Mouse (Mus musculus) midbrain, postnatal 0 days (tissue): ENCODE measurements around the gene Nkx2-3. TPM values are rescaled to one million over a fixed set of nuclear protein-coding genes. Genes with fewer than 3 reads are reported as not detected.

Source experiments
- ATAC-seq: fragments of 200-750 bp; cut with Nextera tagmentation; 2 replicates; pipeline ENCODE4 v1.8.0; 2017; ENCODE audit warnings: moderate number of reproducible peaks, mild to moderate bottlenecking, moderate TSS enrichment, moderate library complexity; ENCODE audit not compliant: low FRiP score
- DNase-seq: peaks from one replicate; pipeline ENCODE4 v3.0.0-alpha.2; 2015; ENCODE audit warnings: low spot score
- H3K27ac ChIP-seq: fragments of 300-500 bp; sonication (generic); 2 replicates; pipeline ENCODE4 v1.5.1; 2014; ENCODE audit warnings: low read depth, mild to moderate bottlenecking, low read length, mixed read lengths
- H3K27me3 ChIP-seq: fragments of 300-500 bp; sonication (generic); 2 replicates; pipeline ENCODE4 v1.6.1; 2014; ENCODE audit warnings: low read length, control low read depth, mixed read lengths; ENCODE audit not compliant: insufficient read depth
- H3K36me3 ChIP-seq: fragments of 300-500 bp; sonication (generic); 2 replicates; pipeline ENCODE4 v1.6.1; 2014; ENCODE audit warnings: low read length, control low read depth, mixed read lengths; ENCODE audit not compliant: insufficient read depth
- H3K4me1 ChIP-seq: fragments of 300-500 bp; sonication (generic); 2 replicates; pipeline ENCODE4 v1.6.1; 2014; ENCODE audit warnings: mild to moderate bottlenecking, control low read depth, antibody characterized with exemption, low read length, mixed read lengths; ENCODE audit not compliant: insufficient read depth
- H3K4me2 ChIP-seq: fragments of 300-500 bp; sonication (generic); 2 replicates; pipeline ENCODE4 v1.6.1; 2014; ENCODE audit warnings: low read depth, mild to moderate bottlenecking, low read length, mixed read lengths; ENCODE audit not compliant: poor library complexity, severe bottlenecking
- H3K4me3 ChIP-seq: fragments of 300-500 bp; sonication (generic); 2 replicates; pipeline ENCODE4 v1.5.1; 2014; ENCODE audit warnings: low read depth, mild to moderate bottlenecking, low read length, moderate library complexity
- H3K9ac ChIP-seq: fragments of 300-500 bp; sonication (generic); replicated peaks from 2 replicates; pipeline ENCODE4 v1.6.1; 2014; ENCODE audit warnings: mild to moderate bottlenecking, low read length, moderate library complexity, mixed read lengths; ENCODE audit not compliant: poor library complexity, severe bottlenecking
- H3K9me3 ChIP-seq: fragments of 300-500 bp; sonication (generic); 2 replicates; pipeline ENCODE4 v1.6.1; 2016; ENCODE audit warnings: low read length, control low read depth
- CTCF ChIP-seq: IDR thresholded peaks from 2 replicates; pipeline ENCODE4 v1.5.1; 2016; ENCODE audit warnings: antibody characterized with exemption, mild to moderate bottlenecking
- WGBS: fragments of 180-500 bp; shearing (Covaris S2); extraction: QIAGEN DNeasy Blood & Tissue Kit; methylation state at CpG from one replicate; pipeline ENCODE4 v1.1.7; 2014; 5-methylcytosine and 5-hydroxymethylcytosine counted together
- polyA plus RNA-seq: library from polyadenylated mRNA; unstranded; fragments of >200 nt; fragmentation: Nextera tagmentation; extraction: Ambion mirVana; gene quantifications from 2 replicates; pipeline ENCODE4 v1.2.1, GENCODE M21; 2015
- total RNA-seq: library from RNA; depleted of rRNA; stranded (reverse); fragments of >200 nt; gene quantifications from 2 replicates; pipeline ENCODE4 v1.2.3, GENCODE M21; 2014

Nkx2-3 gene
- total and polyA plus RNA-seq, 2 experiments from 2014 or later, result 0.05 TPM; not detected in 1

DNA sequence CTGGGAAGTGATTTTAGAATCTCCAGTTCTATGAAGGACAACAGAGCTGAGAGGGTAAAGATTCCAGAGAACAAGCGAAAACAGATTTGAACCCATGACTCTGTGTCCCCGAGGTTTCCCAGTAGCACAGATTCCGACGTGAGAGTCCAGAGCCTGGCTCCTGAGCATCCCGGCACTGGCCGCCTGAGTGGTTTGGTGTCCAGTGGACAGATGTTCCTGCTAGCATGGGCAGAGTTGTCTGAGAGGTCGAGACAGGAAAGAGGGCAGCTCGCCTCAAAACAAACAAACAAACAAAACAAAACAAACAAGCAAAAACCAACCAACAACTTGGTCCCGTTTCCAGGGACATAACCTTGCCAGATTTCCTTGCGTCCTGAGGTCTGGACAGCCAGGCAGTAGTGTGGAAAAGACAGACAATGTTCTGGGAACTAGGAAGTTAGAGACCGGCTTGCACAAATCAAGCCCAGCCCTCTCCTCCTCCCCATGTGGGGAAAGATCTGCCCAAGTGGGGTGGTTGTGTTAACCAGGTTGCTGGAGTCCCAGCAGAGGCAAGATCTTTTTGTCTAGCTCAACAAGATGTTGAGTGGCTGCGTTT, 10.0 kb upstream of the Nkx2-3 start:
- ATAC-seq, result no peak
- Histone ChIP-seq H3K4me3 (no peak overlapping the region), H3K4me1 (no peaks in the 10 kb centered on the region), H3K9ac (no peak overlapping the region), H3K36me3 (no peaks in the 10 kb centered on the region), H3K4me2 (no peak overlapping the region), H3K27ac (no peak overlapping the region), H3K9me3 (no peaks in the 10 kb centered on the region), H3K27me3 (peaks cover 93% of the 10 kb centered on the region)
- no peak for TF ChIP-seq CTCF
- no peak for DNase-seq
- 3% methylated on average over 12 of the region's 12 CpGs for WGBS

DNA sequence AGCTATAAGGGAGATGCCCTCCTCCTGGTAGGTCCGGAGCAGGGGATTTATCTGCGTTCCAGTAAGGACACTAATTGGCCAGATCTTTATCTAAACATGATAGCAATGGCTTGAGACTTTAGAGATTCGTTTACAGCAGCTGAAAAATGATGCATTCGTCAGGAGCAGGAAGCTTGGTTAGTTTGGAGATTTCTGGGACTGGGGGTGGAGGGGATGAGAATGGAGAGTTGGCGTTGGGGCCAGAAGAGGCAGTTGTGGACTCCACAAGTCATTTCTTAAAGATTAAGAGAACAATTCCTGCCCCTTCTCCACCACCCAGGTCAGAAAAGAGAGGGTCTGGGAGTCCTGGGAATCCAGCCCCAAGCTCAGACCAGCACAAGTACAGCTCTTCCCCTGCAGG, 8.6 kb upstream of the Nkx2-3 start:
- no peak for ATAC-seq
- Histone ChIP-seq H3K9ac (no peak overlapping the region), H3K27me3 (peaks cover 91% of the 10 kb centered on the region), H3K27ac (no peak overlapping the region), H3K4me1 (no peaks in the 10 kb centered on the region), H3K36me3 (no peaks in the 10 kb centered on the region), H3K4me3 (no peak overlapping the region), H3K4me2 (no peak overlapping the region), H3K9me3 (no peaks in the 10 kb centered on the region)
- 4% methylated on average over 5 of the region's 5 CpGs for WGBS
- no peak for TF ChIP-seq CTCF
- no peak for DNase-seq

DNA sequence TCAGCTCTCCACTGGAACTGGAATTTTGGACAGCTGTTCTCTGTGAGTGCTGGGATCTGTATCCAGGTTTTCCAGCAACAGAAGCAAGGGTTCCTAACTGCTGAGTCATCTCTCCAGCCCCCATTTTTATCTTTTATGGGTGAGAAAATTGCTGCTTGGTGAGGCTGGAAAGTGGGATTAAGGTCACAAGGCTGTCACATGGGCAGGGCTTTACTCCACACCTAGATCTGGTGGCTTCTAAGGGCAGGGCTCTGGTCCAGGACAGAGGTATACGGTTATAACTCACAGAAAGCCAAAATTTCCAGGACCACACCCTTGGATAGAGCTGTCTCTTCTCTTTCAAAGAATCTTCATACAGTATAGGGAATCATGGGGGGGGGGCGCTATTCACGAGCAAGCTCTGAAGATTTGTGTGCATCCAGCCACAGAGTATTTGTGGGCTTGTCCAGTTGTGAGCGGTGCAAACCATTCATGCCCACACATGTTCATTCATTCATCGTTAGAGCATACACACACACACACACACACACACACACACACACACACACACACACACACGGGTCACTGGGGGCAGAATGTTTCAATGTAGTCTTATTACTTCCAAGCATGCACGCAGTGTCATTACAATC, 7.5 kb upstream of the Nkx2-3 start:
- DNase-seq (no peak), ATAC-seq (no peak)
- Histone ChIP-seq H3K27me3 (peaks cover 88% of the 10 kb centered on the region), H3K27ac (no peak overlapping the region), H3K36me3 (no peaks in the 10 kb centered on the region), H3K4me3 (no peak overlapping the region), H3K4me1 (no peaks in the 10 kb centered on the region), H3K9me3 (no peaks in the 10 kb centered on the region), H3K4me2 (no peak overlapping the region), H3K9ac (no peak overlapping the region)
- 6% methylated on average over 7 of the region's 7 CpGs for WGBS
- no peak for TF ChIP-seq CTCF

DNA sequence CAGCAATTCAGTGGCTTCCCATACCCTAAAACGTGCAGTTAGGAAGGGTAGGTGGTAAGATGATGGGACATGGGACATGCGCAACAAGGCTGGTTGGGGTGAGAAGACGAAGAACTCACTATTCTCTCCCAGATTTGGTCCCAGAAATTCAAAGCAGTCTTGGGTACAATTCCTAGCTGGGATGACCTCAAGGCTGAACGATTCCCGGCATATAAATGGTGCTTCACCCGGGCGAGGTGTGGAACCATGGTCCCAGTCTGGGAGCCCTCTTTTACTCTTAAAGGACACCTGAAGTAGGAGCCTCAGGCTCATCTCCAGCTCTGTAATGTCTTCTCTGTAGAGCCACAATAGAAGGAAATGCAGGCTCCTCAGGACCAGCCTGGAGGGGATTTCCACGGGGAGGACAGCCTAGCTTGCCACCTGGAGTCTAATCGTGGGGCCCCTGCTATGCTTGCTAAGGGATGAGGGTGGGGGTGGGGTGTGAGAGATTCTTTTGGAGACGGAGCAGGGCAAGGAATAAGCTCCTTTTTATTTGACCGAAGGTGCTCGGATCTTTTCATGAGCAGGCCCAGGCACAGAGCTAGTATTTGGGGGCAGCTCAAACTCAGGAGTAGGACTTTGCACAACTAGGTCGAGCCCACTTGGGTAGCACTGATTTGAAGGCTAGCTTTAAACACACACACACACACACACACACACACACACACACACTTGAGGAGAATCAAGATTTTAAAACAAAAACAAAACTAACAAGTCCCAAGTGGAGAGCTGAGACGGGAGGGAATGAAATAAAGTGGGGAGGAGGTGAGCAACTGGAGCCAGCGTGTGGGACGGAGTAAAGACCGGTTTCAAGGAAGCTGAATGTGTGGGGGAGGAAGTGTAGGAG, 6.2 kb upstream of the Nkx2-3 start:
- H3K9ac ChIP-seq, result no peak overlapping the region
- TF ChIP-seq CTCF, result no peak
- H3K4me1 ChIP-seq, result no peaks in the 10 kb centered on the region
- H3K4me3 ChIP-seq, result no peak overlapping the region
- no peak overlapping the region for H3K4me2 ChIP-seq
- WGBS, result 3% methylated on average over 17 of the region's 17 CpGs
- no peak for DNase-seq
- no peak overlapping the region for H3K27ac ChIP-seq
- no peak for ATAC-seq
- no peaks in the 10 kb centered on the region for H3K9me3 ChIP-seq
- no peaks in the 10 kb centered on the region for H3K36me3 ChIP-seq
- peaks cover 88% of the 10 kb centered on the region for H3K27me3 ChIP-seq

DNA sequence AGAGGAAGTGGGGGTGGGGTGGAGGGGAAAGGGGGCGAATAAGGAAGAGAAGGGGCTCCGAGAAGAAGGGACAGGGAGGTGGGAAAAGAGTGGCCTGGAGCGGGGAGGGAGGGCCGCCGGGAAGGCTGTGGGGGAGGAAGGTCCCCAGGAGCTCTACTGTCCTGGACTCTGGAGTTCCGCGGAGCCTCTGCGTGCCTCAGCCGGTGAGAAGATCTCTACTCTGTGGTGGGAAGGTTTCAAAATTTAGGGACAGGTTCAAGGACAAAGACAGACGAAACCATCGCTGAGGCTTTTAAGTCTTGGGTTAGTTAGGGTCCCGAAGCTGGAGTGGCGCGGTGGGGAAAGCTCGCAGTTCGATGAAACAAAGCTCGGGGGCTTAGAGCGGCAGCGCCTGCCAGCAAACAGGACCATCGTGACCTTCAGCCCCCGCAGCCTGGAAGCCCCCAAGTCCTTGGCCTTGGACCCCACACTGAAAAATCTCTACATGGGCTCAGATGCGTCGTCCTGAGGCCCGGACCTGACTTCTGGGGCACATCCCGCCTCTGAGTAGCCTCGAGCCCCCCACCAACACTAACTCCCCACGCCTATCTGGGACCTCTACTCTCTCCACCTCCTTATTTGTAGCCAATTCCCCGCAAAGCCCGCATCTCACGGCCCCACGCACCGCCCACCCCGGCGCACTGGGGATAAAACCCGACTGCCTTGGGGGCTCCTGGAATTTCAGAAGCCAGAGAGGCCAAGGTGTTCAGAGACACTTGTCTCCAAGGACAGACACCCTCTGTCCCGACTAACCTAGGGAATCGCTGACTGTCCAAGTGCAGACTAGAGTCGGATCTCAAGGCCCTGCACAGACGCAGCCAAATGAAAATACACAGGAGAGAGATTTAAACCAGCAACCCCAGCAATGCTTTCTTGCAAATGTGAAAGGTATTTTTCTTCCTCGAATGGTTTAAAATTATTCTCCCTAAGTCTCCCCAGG, 5.3 kb upstream of the Nkx2-3 start:
- H3K4me2 ChIP-seq, result no peak overlapping the region
- WGBS, result 2% methylated on average over 40 of the region's 40 CpGs
- TF ChIP-seq CTCF, result no peak
- no peaks in the 10 kb centered on the region for H3K36me3 ChIP-seq
- no peak overlapping the region for H3K4me3 ChIP-seq
- no peak overlapping the region for H3K27ac ChIP-seq
- H3K27me3 ChIP-seq, result peaks cover 92% of the 10 kb centered on the region
- H3K9me3 ChIP-seq, result no peaks in the 10 kb centered on the region
- H3K9ac ChIP-seq, result no peak overlapping the region
- H3K4me1 ChIP-seq, result no peaks in the 10 kb centered on the region
- DNase-seq, result no peak
- ATAC-seq, result no peak
